8 mouse cellular contexts compared by ENCODE assay signal in the genomic region with DNA sequence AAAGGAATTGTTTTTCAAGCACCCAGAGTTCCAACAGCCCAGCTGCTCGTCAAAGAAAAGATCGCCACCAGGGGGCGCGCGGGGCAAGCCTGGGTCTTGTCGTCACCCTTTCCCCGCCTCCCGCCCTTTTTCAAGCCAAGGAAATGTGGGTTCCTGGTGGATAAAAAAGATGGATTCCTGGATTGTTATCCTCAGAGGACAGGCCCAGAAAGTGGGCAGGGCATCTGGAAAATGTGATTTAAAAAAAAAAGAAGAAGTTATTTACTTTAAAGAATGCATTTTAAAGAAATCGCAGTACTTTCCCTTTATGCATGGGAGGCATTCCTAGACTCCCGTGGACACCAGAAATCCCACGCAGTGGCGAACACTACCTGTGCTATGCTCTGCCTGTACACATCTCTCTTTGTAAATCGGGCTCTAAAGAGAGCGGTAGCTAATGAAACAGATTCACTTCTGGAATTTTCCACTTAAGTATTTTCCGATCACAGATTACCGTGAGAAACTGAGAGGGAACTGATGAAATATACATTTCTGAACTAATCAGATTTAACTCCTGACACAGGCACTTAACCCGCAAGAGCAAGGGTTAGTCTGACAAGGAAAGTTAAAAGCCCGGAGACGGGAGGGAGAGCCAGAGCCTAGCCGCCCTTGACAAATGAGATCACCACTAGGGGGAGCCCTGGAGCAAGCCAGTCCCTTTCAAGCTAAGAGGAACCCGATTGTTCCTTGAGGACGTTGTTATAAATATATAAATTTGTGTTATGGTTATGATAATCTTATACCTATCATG. TPM values are rescaled to one million over a fixed set of nuclear protein-coding genes. Genes with fewer than 3 reads are reported as not detected.
DNase-seq lines count a peak whose midpoint lies in the region; ATAC-seq and TF ChIP-seq lines count a peak whose summit lies in the region.

No protein-coding gene starts in this region.

- H3K4me3 ChIP-seq in ES-Bruce4 (ENCODE audit: low read depth, low read length) = no peak overlapping the region
- peak overlapping the region; percentile 13; the same call in 1 of the 2 replicates for H3K4me3 ChIP-seq in forebrain, embryonic 14.5 days (ENCODE audit: low read depth, low read length)
- H3K4me3 ChIP-seq in liver, embryonic 16.5 days (ENCODE audit: low read depth, low read length) = peak overlapping the region; percentile 49
- peak overlapping the region; percentile 16 for H3K4me3 ChIP-seq in neural tube, embryonic 12.5 days
- peak overlapping the region; percentile 38 for H3K4me3 ChIP-seq in stomach, postnatal 0 days (ENCODE audit: low read depth, low read length)

- peak; percentile 94 for DNase-seq in forebrain, embryonic 14.5 days (ENCODE audit: low spot score)
- peak; percentile 96 to 99 for DNase-seq in heart, postnatal 10 days
- DNase-seq in kidney, postnatal 4 days = peak; percentile 99
- DNase-seq in stomach, postnatal 0 days (ENCODE audit: low spot score) = peak; percentile 97

- intact Hi-C loops in heart, postnatal 10 days (cut with DNase I) = loop anchor here (1.0 to 2.0 kb wide), 4 partner anchors 65 to 135 kb away; no protein-coding TSS in a partner anchor

- TF ChIP-seq POLR2A in ES-Bruce4 (IDR thresholded peaks at IDR 0.05; ENCODE audit: insufficient read depth, low read length) = no peak

- H3K9ac ChIP-seq in ES-Bruce4 (ENCODE audit: low read depth, poor library complexity, severe bottlenecking) = peak overlapping the region; percentile 47
- H3K9ac ChIP-seq in forebrain, embryonic 14.5 days (ENCODE audit: low read length) = peak overlapping the region; percentile 47; the same call in 1 of the 2 replicates
- H3K9ac ChIP-seq in liver, embryonic 16.5 days (ENCODE audit: low read depth, low read length) = peak overlapping the region; percentile 39
- H3K9ac ChIP-seq in neural tube, embryonic 12.5 days = peak overlapping the region; percentile 51
- peak overlapping the region; percentile 62 for H3K9ac ChIP-seq in stomach, postnatal 0 days (ENCODE audit: low read length)

- H3K4me2 ChIP-seq in forebrain, embryonic 14.5 days (ENCODE audit: low read length) = peak overlapping the region; percentile 55
- H3K4me2 ChIP-seq in liver, embryonic 16.5 days (ENCODE audit: low read depth, low read length) = peak overlapping the region; percentile 80
- peak overlapping the region; percentile 62 for H3K4me2 ChIP-seq in neural tube, embryonic 12.5 days (replicated peaks)
- peak overlapping the region; percentile 75 for H3K4me2 ChIP-seq in stomach, postnatal 0 days (replicated peaks; ENCODE audit: low read depth)

- H3K4me1 ChIP-seq in ES-Bruce4 (ENCODE audit: control insufficient read depth, insufficient read depth, low read length) = peaks cover 6% of the 10 kb centered on the region
- 0 out of 2 replicates have a peak, but pooled peaks cover 2% of the 10 kb centered on the region for H3K4me1 ChIP-seq in forebrain, embryonic 14.5 days (ENCODE audit: control insufficient read depth, insufficient read depth, low read length)
- peaks cover 27% of the 10 kb centered on the region for H3K4me1 ChIP-seq in liver, embryonic 16.5 days (ENCODE audit: control insufficient read depth, low read depth, low read length)
- H3K4me1 ChIP-seq in neural tube, embryonic 12.5 days = peaks cover 11% of the 10 kb centered on the region
- no peaks in the 10 kb centered on the region for H3K4me1 ChIP-seq in stomach, postnatal 0 days (replicated peaks; ENCODE audit: control insufficient read depth, insufficient read depth)

- ATAC-seq in cerebellum, adult (ENCODE audit: insufficient number of reproducible peaks, low FRiP score, low TSS enrichment) = peak; percentile 51; the same call in 1 of the 2 replicates
- peak; percentile 69 for ATAC-seq in forebrain, embryonic 14.5 days
- peak; percentile 31; the same call in 1 of the 2 replicates for ATAC-seq in liver, embryonic 16.5 days (ENCODE audit: low read depth)
- ATAC-seq in neural tube, embryonic 12.5 days (ENCODE audit: low FRiP score, low read depth) = peak; percentile 38; the same call in 1 of the 2 replicates
- ATAC-seq in stomach, postnatal 0 days (ENCODE audit: low FRiP score, low TSS enrichment) = peak; percentile 65

- TF ChIP-seq EP300 in ES-Bruce4 (IDR thresholded peaks at IDR 0.05; ENCODE audit: insufficient read depth, low read depth, low read length) = no peak
- no peak for TF ChIP-seq EP300 in stomach, postnatal 0 days (optimal IDR thresholded peaks at IDR 0.05)

- TF ChIP-seq CTCF in ES-Bruce4 (IDR thresholded peaks at IDR 0.05; ENCODE audit: low read depth, low read length) = peak; percentile 75
- TF ChIP-seq CTCF in stomach, postnatal 0 days (IDR thresholded peaks at IDR 0.05; ENCODE audit: low read depth) = peak; percentile 95

- no peaks in the 10 kb centered on the region for H3K36me3 ChIP-seq in ES-Bruce4 (ENCODE audit: control insufficient read depth, insufficient read depth, low read length, poor library complexity, severe bottlenecking)
- no peaks in the 10 kb centered on the region for H3K36me3 ChIP-seq in forebrain, embryonic 14.5 days (ENCODE audit: control insufficient read depth, insufficient read depth, low read length)
- no peaks in the 10 kb centered on the region for H3K36me3 ChIP-seq in liver, embryonic 16.5 days (ENCODE audit: control insufficient read depth, insufficient read depth)
- no peaks in the 10 kb centered on the region for H3K36me3 ChIP-seq in neural tube, embryonic 12.5 days
- no peaks in the 10 kb centered on the region for H3K36me3 ChIP-seq in stomach, postnatal 0 days (ENCODE audit: control insufficient read depth, insufficient read depth, low read length)

- no peaks in the 10 kb centered on the region for H3K27me3 ChIP-seq in ES-Bruce4 (ENCODE audit: control insufficient read depth, insufficient read depth, low read length, poor library complexity, severe bottlenecking)
- H3K27me3 ChIP-seq in forebrain, embryonic 14.5 days (replicated peaks; ENCODE audit: control insufficient read depth, insufficient read depth, low read length) = no peaks in the 10 kb centered on the region
- no peaks in the 10 kb centered on the region for H3K27me3 ChIP-seq in liver, embryonic 16.5 days (ENCODE audit: control insufficient read depth, insufficient read depth, low read depth, low read length)
- H3K27me3 ChIP-seq in neural tube, embryonic 12.5 days (replicated peaks) = no peaks in the 10 kb centered on the region
- H3K27me3 ChIP-seq in stomach, postnatal 0 days (ENCODE audit: control insufficient read depth, insufficient read depth, low read length) = no peaks in the 10 kb centered on the region

- no peak overlapping the region for H3K27ac ChIP-seq in ES-Bruce4 (ENCODE audit: insufficient read depth, low read length)
- H3K27ac ChIP-seq in forebrain, embryonic 14.5 days (ENCODE audit: low read depth, low read length) = peak overlapping the region; percentile 45; the same call in 1 of the 2 replicates
- peak overlapping the region; percentile 70; the same call in 1 of the 2 replicates for H3K27ac ChIP-seq in liver, embryonic 16.5 days (ENCODE audit: low read length)
- H3K27ac ChIP-seq in neural tube, embryonic 12.5 days = no peak overlapping the region
- peak overlapping the region; percentile 89 for H3K27ac ChIP-seq in stomach, postnatal 0 days (replicated peaks)

- WGBS in forebrain, embryonic 14.5 days = 1% methylated on average over 22 of the region's 22 CpGs
- 1% methylated on average over 22 of the region's 22 CpGs for WGBS in liver, embryonic 16.5 days (ENCODE audit: insufficient replicate concordance)
- 1% methylated on average over 22 of the region's 22 CpGs for WGBS in neural tube, embryonic 12.5 days
- under 1% methylated on average over 22 of the region's 22 CpGs for WGBS in stomach, postnatal 0 days

- H3K9me3 ChIP-seq in ES-Bruce4 (replicated peaks; ENCODE audit: control insufficient read depth, insufficient read depth, low read length, poor library complexity, severe bottlenecking) = no peaks in the 10 kb centered on the region
- no peaks in the 10 kb centered on the region for H3K9me3 ChIP-seq in forebrain, embryonic 14.5 days (replicated peaks; ENCODE audit: control insufficient read depth, low read length)
- no peaks in the 10 kb centered on the region for H3K9me3 ChIP-seq in liver, embryonic 16.5 days (replicated peaks; ENCODE audit: control insufficient read depth, low read length)
- H3K9me3 ChIP-seq in neural tube, embryonic 12.5 days = no peaks in the 10 kb centered on the region
- no peaks in the 10 kb centered on the region for H3K9me3 ChIP-seq in stomach, postnatal 0 days (ENCODE audit: control insufficient read depth, low read length)

RNA-seq across cellular contexts. Expression of a gene that starts 19.6 kb away (rescaled TPM):
- polyA plus RNA-seq in ES-Bruce4 (2011; ENCODE audit: insufficient read depth, insufficient read length, low read depth, missing spikeins) = 31.4 and 35.9 TPM in 2 replicates
- 110 and 113 TPM in 2 replicates for polyA plus RNA-seq in forebrain, embryonic 14.5 days (2014; fragmentation: Nextera tagmentation; extraction: Ambion mirVana)
- 10 to 100 TPM; 80.7 TPM for total RNA-seq in heart, postnatal 10 days (2021)
- polyA plus RNA-seq in liver, embryonic 16.5 days (2015; fragmentation: Nextera tagmentation; extraction: Ambion mirVana) = 3.6 and 4.9 TPM in 2 replicates
- 88.1 and 91.9 TPM in 2 replicates for polyA plus RNA-seq in neural tube, embryonic 12.5 days (2016; fragmentation: Nextera tagmentation; extraction: Ambion mirVana)
- polyA plus RNA-seq in stomach, postnatal 0 days (2015; fragmentation: Nextera tagmentation; extraction: Ambion mirVana) = 25.9 and 26.2 TPM in 2 replicates

RNA-seq across cellular contexts. Expression of a gene that starts 20.5 kb away (rescaled TPM):
- 0.70 TPM in 1 of 2 replicates, not detected in the other for polyA plus RNA-seq in ES-Bruce4 (2011; ENCODE audit: insufficient read depth, insufficient read length, low read depth, missing spikeins)
- polyA plus RNA-seq in forebrain, embryonic 14.5 days (2014; fragmentation: Nextera tagmentation; extraction: Ambion mirVana) = 0.20 and 0.47 TPM in 2 replicates
- total RNA-seq in heart, postnatal 10 days (2021) = under 1 TPM; 0.10 to 0.45 TPM
- polyA plus RNA-seq in liver, embryonic 16.5 days (2015; fragmentation: Nextera tagmentation; extraction: Ambion mirVana) = 29.6 and 33.7 TPM in 2 replicates
- 0.71 TPM in 1 of 2 replicates, not detected in the other for polyA plus RNA-seq in neural tube, embryonic 12.5 days (2016; fragmentation: Nextera tagmentation; extraction: Ambion mirVana)
- polyA plus RNA-seq in stomach, postnatal 0 days (2015; fragmentation: Nextera tagmentation; extraction: Ambion mirVana) = 0.48 and 0.50 TPM in 2 replicates

RNA-seq across cellular contexts. Expression of a gene that starts 41.7 kb away (rescaled TPM):
- 15.4 and 18.4 TPM in 2 replicates for polyA plus RNA-seq in ES-Bruce4 (2011; ENCODE audit: insufficient read depth, insufficient read length, low read depth, missing spikeins)
- 5.9 and 6.1 TPM in 2 replicates for polyA plus RNA-seq in forebrain, embryonic 14.5 days (2014; fragmentation: Nextera tagmentation; extraction: Ambion mirVana)
- total RNA-seq in heart, postnatal 10 days (2021) = 10 to 100 TPM; 26.0 to 26.3 TPM
- 5.9 and 7.5 TPM in 2 replicates for polyA plus RNA-seq in liver, embryonic 16.5 days (2015; fragmentation: Nextera tagmentation; extraction: Ambion mirVana)
- polyA plus RNA-seq in neural tube, embryonic 12.5 days (2016; fragmentation: Nextera tagmentation; extraction: Ambion mirVana) = 2.1 and 2.8 TPM in 2 replicates
- polyA plus RNA-seq in stomach, postnatal 0 days (2015; fragmentation: Nextera tagmentation; extraction: Ambion mirVana) = 5.6 and 5.7 TPM in 2 replicates

RNA-seq across cellular contexts. Expression of a gene that starts 42.2 kb away (rescaled TPM):
- polyA plus RNA-seq in ES-Bruce4 (2011; ENCODE audit: insufficient read depth, insufficient read length, low read depth, missing spikeins) = 9.8 and 10.5 TPM in 2 replicates
- 27.0 and 27.4 TPM in 2 replicates for polyA plus RNA-seq in forebrain, embryonic 14.5 days (2014; fragmentation: Nextera tagmentation; extraction: Ambion mirVana)
- total RNA-seq in heart, postnatal 10 days (2021) = 10 to 100 TPM; 14.4 to 16.4 TPM
- polyA plus RNA-seq in liver, embryonic 16.5 days (2015; fragmentation: Nextera tagmentation; extraction: Ambion mirVana) = 240 and 265 TPM in 2 replicates
- polyA plus RNA-seq in neural tube, embryonic 12.5 days (2016; fragmentation: Nextera tagmentation; extraction: Ambion mirVana) = 7.6 and 9.2 TPM in 2 replicates
- polyA plus RNA-seq in stomach, postnatal 0 days (2015; fragmentation: Nextera tagmentation; extraction: Ambion mirVana) = 153 and 177 TPM in 2 replicates

RNA-seq across cellular contexts. Expression of a gene that starts 47.1 kb away (rescaled TPM):
- 0.37 and 0.42 TPM in 2 replicates for polyA plus RNA-seq in ES-Bruce4 (2011; ENCODE audit: insufficient read depth, insufficient read length, low read depth, missing spikeins)
- polyA plus RNA-seq in forebrain, embryonic 14.5 days (2014; fragmentation: Nextera tagmentation; extraction: Ambion mirVana) = 0.05 TPM in 1 of 2 replicates, not detected in the other
- total RNA-seq in heart, postnatal 10 days (2021) = under 1 TPM; 0.20 to 0.26 TPM
- polyA plus RNA-seq in liver, embryonic 16.5 days (2015; fragmentation: Nextera tagmentation; extraction: Ambion mirVana) = 0.63 and 1.1 TPM in 2 replicates
- polyA plus RNA-seq in neural tube, embryonic 12.5 days (2016; fragmentation: Nextera tagmentation; extraction: Ambion mirVana) = not detected in 2 replicates
- polyA plus RNA-seq in stomach, postnatal 0 days (2015; fragmentation: Nextera tagmentation; extraction: Ambion mirVana) = 0.24 and 0.30 TPM in 2 replicates

Comparison
In these comparisons a context has a peak if more than half of its experiments do, and no peak if none do; other contexts are left out.
1. H3K27ac ChIP-seq: peak in forebrain, embryonic 14.5 days (single experiment), liver, embryonic 16.5 days (single experiment) and stomach, postnatal 0 days (single experiment); none in ES-Bruce4 (single experiment) and neural tube, embryonic 12.5 days (single experiment).
2. RNA of a gene that starts 20.5 kb away (polyA plus RNA-seq): 29.6 to 33.7 TPM in liver, embryonic 16.5 days; 0.71 TPM in neural tube, embryonic 12.5 days, 0.70 TPM in ES-Bruce4, 0.48 to 0.50 TPM in stomach, postnatal 0 days and 0.20 to 0.47 TPM in forebrain, embryonic 14.5 days; every median in the first group is over 10 times any median in the second.
3. Peak in every context shown above with its lines, with median percentiles within 50 percentile points of each other: H3K9ac ChIP-seq, ATAC-seq, DNase-seq and H3K4me2 ChIP-seq.